In genomic region chr9:96916620-96917538, GRCm38 (mm10) we compare ENCODE assay signal across 8 mouse cellular contexts. TPM values are rescaled to one million over a fixed set of nuclear protein-coding genes. Genes with fewer than 3 reads are reported as not detected.
DNase-seq lines count a peak whose midpoint lies in the region; ATAC-seq lines count a peak whose summit lies in the region.

No protein-coding gene starts in this region.

- ATAC-seq in hindbrain, embryonic 13.5 days (ENCODE audit: low FRiP score), result peak; percentile 84

- H3K4me3 ChIP-seq in hindbrain, embryonic 13.5 days, result no peak overlapping the region

- no peaks in the 10 kb centered on the region for H3K27me3 ChIP-seq in hindbrain, embryonic 13.5 days

- H3K4me1 ChIP-seq in hindbrain, embryonic 13.5 days (replicated peaks), result peaks cover 5% of the 10 kb centered on the region; the same call in 1 of the 2 replicates

- WGBS in hindbrain, embryonic 13.5 days, result 37% methylated on average over 27 of the region's 27 CpGs

- peak; percentile 93 for DNase-seq in NIH3T3 (ENCODE audit: low read depth)
- peak; percentile 99 for DNase-seq in cerebellum, postnatal 14 days
- peak; percentile 99 for DNase-seq in frontal cortex, postnatal 25 days (ENCODE audit: low spot score in 2 of 2)
- peak; percentile 98 for DNase-seq in layer of hippocampus, postnatal 14 days (ENCODE audit: low spot score in 2 of 2)
- peak; percentile 94 for DNase-seq in lung, postnatal 14 days
- DNase-seq in retina, postnatal 1 day, result peak; percentile 95
- peak; percentile 98 for DNase-seq in thymus, postnatal 4 days

- no peak overlapping the region for H3K9ac ChIP-seq in hindbrain, embryonic 13.5 days

- peaks cover 6% of the 10 kb centered on the region; the same call in 1 of the 2 replicates for H3K9me3 ChIP-seq in hindbrain, embryonic 13.5 days

- H3K4me2 ChIP-seq in hindbrain, embryonic 13.5 days, result no peak overlapping the region

- no peak overlapping the region for H3K27ac ChIP-seq in hindbrain, embryonic 13.5 days

- H3K36me3 ChIP-seq in hindbrain, embryonic 13.5 days, result no peaks in the 10 kb centered on the region

RNA-seq across cellular contexts. Expression of gene Pxylp1, which starts 24.4 kb away (rescaled TPM):
- polyA plus RNA-seq in hindbrain, embryonic 13.5 days (2015; fragmentation: Nextera tagmentation; extraction: Ambion mirVana), result 55.7 and 57.4 TPM in 2 replicates
- total RNA-seq in layer of hippocampus, postnatal 14 days (2021), result 10 to 100 TPM; 14.5 to 16.3 TPM
